Mouse (Mus musculus) heart, adult 2 months (tissue): ENCODE measurements around the gene Spsb1. TPM values are rescaled to one million over a fixed set of nuclear protein-coding genes. Genes with fewer than 3 reads are reported as not detected.

ENCODE experiments used
- DNase-seq, 2 experiments: peaks; one replicate each; pipeline ENCODE4 v3.0.0; 2021
- H3K27ac ChIP-seq: fragments of 200-600 bp; 2 replicates; pipeline ENCODE4 v1.8.1; 2022
- H3K27me3 ChIP-seq: fragments of 200-500 bp; 2 replicates; pipeline ENCODE4 v1.6.1; 2012; ENCODE audit warnings: mild to moderate bottlenecking, low read length, inconsistent platforms, mixed read lengths; ENCODE audit not compliant: control insufficient read depth, insufficient read depth
- H3K36me3 ChIP-seq: fragments of 200-500 bp; 2 replicates; pipeline ENCODE4 v1.6.1; 2012; ENCODE audit warnings: low read length, inconsistent platforms; ENCODE audit not compliant: control insufficient read depth, insufficient read depth
- H3K4me1 ChIP-seq: fragments of 200-500 bp; 2 replicates; pipeline ENCODE4 v1.6.1; 2011; ENCODE audit warnings: low read length; ENCODE audit not compliant: control insufficient read depth, insufficient read depth
- H3K4me3 ChIP-seq: fragments of 200-600 bp; 2 replicates; pipeline ENCODE4 v1.8.1; 2022
- H3K79me2 ChIP-seq: fragments of 200-500 bp; replicated peaks from 2 replicates; pipeline ENCODE4 v1.6.1; 2012; ENCODE audit warnings: mild to moderate bottlenecking, inconsistent platforms, low read length, moderate library complexity, mixed read lengths; ENCODE audit not compliant: control insufficient read depth, insufficient read depth
- H3K9ac ChIP-seq: fragments of 200-500 bp; 2 replicates; pipeline ENCODE4 v1.6.1; 2012; ENCODE audit warnings: low read depth, mild to moderate bottlenecking, control low read depth, inconsistent platforms, low read length, mixed read lengths
- CTCF ChIP-seq: fragments of 200-600 bp; IDR thresholded peaks from 2 replicates; pipeline ENCODE4 v1.8.1; 2022; ENCODE audit warnings: antibody characterized with exemption, mild to moderate bottlenecking, moderate library complexity
- EP300 ChIP-seq: fragments of 200-500 bp; IDR thresholded peaks from 2 replicates; pipeline ENCODE4 v1.6.1; 2011; ENCODE audit warnings: low read depth, low read length, control low read depth; ENCODE audit not compliant: insufficient read depth
- POLR2A ChIP-seq: fragments of 200-500 bp; IDR thresholded peaks from 2 replicates; pipeline ENCODE4 v1.6.1; 2011; ENCODE audit warnings: mild to moderate bottlenecking, low read depth, low read length, control low read depth; ENCODE audit not compliant: insufficient read depth
- WGBS: fragments of 180-500 bp; shearing (Covaris S2); methylation state at CpG from one replicate; pipeline ENCODE4 v1.1.7; 2018; 5-methylcytosine and 5-hydroxymethylcytosine counted together
- intact Hi-C: fragments of 180-260 bp; cut with DNase I; formaldehyde crosslinking; loops from one replicate; pipeline ENCODE4 v1.15.1; 2025
- polyA plus RNA-seq: library from polyadenylated mRNA; depleted of rRNA; stranded (reverse); fragments of >200 nt; gene quantifications from 2 replicates; pipeline ENCODE4 v1.2.3, GENCODE M21; 2012
- total RNA-seq, 2 experiments: library from RNA; stranded (reverse); gene quantifications; 2 replicates each; pipeline ENCODE4 v1.2.3; 2021

Spsb1 gene
- total and polyA plus RNA-seq, 3 experiments, result 28.3 to 35.3 (median 32.2) TPM

DNA sequence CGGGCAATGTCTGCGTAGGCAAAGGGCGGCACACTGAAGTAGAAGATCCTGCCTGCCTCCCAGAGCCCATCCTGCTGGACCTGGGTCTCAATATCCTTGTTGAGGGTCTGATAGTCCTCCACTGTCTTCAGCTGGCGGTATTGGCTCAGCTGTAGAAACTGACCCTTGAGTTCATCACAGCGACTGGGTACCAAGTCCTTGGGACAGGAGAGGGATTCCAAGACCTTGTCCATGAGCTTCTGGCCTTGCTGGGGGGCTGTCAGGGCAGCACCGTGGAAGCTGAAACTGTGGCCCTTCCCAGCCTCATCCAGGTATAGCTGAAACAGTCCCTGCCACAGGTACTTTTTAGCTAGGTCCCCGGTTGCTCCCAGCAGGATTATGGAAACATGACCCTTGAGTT lies 41.1 kb upstream of the Spsb1 start:
- peaks cover 21% of the 10 kb centered on the region for H3K4me1 ChIP-seq
- no peaks in the 10 kb centered on the region for H3K79me2 ChIP-seq
- H3K27ac ChIP-seq, result peak overlapping the region; percentile 26
- no peak for TF ChIP-seq POLR2A
- no peak overlapping the region for H3K9ac ChIP-seq
- intact Hi-C loops, result no loop called here
- peak in 1 of 2 experiments; percentile 6 for DNase-seq
- H3K27me3 ChIP-seq, result no peaks in the 10 kb centered on the region
- WGBS, result 93% methylated on average over 7 of the region's 7 CpGs
- H3K4me3 ChIP-seq, result no peak overlapping the region
- H3K36me3 ChIP-seq, result no peaks in the 10 kb centered on the region; the same call in 1 of the 2 replicates

DNA sequence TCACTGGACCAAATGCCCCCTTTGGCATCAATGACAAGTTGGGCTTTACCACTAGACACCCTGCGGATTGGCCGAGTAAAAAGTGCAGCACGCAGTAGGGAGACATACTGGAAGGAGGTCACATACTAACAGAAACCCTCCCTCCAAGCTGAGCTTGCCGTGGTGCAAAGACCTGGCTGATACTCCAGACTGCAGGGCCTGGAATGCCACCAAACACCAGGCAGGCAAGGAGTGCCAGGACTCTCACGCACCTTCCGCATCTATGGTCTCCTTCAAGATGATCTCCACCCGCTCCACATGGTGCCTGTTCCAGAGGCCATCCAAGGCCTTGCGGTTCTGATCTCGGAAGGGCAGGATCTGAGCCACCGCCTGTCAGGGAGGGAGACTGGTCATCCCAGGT lies 39.4 kb upstream of the Spsb1 start:
- DNase-seq, result peak in 1 of 2 experiments; percentile 11
- no peak for TF ChIP-seq EP300
- TF ChIP-seq POLR2A, result no peak
- no peak for TF ChIP-seq CTCF
- no peak overlapping the region for H3K4me3 ChIP-seq
- no peaks in the 10 kb centered on the region for H3K27me3 ChIP-seq
- WGBS, result 82% methylated on average over 10 of the region's 10 CpGs
- H3K9ac ChIP-seq, result no peak overlapping the region
- no peaks in the 10 kb centered on the region for H3K79me2 ChIP-seq
- H3K27ac ChIP-seq, result no peak overlapping the region
- intact Hi-C loops, result no loop called here
- peaks cover 16% of the 10 kb centered on the region for H3K4me1 ChIP-seq
- no peaks in the 10 kb centered on the region; the same call in 1 of the 2 replicates for H3K36me3 ChIP-seq

DNA sequence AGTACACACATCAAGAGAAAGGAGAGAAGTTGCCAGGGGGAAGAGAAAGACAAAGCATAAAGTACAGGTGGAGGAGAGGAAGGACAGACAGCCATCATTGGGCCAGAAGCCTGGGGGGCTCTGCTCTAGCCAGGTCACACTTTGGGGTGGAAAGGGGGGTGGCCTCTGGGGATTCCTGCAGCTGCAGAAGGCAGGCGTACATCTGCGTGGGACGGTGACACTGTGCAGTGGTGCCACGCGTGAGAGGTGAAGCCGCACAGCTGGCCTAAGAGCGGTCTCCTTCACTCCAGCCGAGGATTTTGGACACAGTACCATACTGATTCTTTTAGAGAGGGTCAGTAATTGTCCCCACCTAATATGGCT lies 37.8 kb upstream of the Spsb1 start:
- intact Hi-C loops, result no loop called here
- no peaks in the 10 kb centered on the region for H3K36me3 ChIP-seq
- no peak for TF ChIP-seq POLR2A
- no peak for TF ChIP-seq CTCF
- TF ChIP-seq EP300, result no peak
- H3K27me3 ChIP-seq, result no peaks in the 10 kb centered on the region
- peaks cover 16% of the 10 kb centered on the region for H3K4me1 ChIP-seq
- no peak for DNase-seq
- H3K9ac ChIP-seq, result no peak overlapping the region
- 89% methylated on average over 8 of the region's 8 CpGs for WGBS
- no peaks in the 10 kb centered on the region for H3K79me2 ChIP-seq
- no peak overlapping the region for H3K4me3 ChIP-seq
- H3K27ac ChIP-seq, result no peak overlapping the region

DNA sequence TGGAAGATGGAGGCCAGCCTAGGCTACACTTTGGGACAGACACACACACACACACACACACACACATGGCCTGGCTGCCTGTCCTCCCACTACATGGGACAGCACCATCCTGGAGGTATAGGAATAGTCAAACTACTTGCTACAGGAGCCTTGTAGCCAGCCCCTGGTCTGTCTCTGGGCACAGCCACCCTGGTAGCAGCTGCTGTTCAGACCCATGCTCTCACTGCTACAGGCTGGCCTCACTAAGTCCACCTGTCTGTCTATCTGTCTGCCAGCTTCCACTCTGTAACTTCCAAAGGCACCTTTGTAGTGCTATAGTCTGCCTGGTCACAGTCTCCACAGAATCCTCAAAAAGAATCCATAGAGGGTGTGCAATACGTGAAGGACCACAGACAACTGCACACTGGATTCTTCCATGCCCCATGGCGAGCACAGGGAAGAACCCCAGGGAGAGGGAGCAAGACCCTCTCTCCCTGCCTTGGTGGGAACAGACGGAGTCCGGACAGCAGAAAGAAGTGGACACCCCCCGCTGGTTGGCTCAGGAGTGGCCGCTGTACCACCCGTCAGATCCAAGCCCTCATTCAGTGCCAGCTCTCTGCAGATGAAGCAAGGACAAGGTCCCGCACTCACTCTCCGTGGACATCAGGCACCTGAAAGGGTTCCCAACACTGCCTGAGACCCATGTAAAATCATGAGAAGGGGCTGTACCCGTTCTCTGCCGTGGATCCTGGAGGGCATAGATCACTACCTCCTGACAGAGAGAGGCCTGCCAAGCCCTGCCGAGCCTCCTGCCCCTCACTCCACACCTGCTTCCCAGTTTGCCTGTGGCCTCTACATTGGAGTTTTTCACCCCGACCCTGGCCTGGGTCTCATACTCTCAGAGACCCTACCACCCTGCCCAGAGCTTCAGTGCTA lies 37.2 kb upstream of the Spsb1 start:
- intact Hi-C loops, result loop anchor here (2.0 kb wide), 1 partner anchor 15 kb away; no protein-coding TSS in a partner anchor
- Histone ChIP-seq H3K36me3 (no peaks in the 10 kb centered on the region), H3K27ac (no peak overlapping the region), H3K27me3 (no peaks in the 10 kb centered on the region), H3K4me1 (peaks cover 16% of the 10 kb centered on the region), H3K79me2 (no peaks in the 10 kb centered on the region), H3K4me3 (no peak overlapping the region), H3K9ac (no peak overlapping the region)
- peak; percentile 4 to 25 for DNase-seq
- TF ChIP-seq CTCF, result no peak
- no peak for TF ChIP-seq EP300
- no peak for TF ChIP-seq POLR2A
- 89% methylated on average over 13 of the region's 13 CpGs for WGBS

DNA sequence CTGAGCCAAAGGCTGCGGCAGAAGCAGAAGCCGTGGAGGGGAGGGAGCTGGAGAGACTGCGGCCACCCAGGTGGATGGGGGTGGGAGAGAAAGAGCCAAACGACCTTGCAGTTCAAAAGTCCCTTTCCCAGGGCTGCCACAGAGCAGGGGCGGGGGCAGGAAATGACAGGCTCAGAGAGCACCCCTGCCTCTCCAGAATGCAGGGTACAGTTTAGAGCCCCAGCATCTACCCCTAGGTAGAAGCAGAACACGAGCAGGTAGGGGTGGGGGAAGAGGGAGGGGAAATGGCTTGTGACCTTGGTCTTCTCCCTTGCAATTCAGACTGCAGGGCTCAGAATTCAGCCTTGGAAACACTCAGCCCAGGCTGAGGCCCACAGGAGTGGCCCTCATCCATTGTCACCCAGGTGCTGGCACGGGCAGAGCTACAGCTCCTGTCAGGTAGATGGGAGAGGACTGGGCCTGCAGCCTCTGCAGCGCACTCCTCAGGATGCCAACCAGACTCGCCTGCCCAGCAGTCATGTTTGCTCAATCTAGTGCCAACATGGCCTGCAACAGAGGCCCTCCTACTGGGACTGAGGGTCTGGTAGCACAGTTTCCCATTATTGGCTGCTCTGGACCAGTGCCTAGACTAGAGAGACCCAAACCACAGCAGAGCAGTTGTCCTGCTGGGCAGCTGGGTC lies 36.3 kb upstream of the Spsb1 start:
- Histone ChIP-seq H3K27ac (peak overlapping the region; percentile 67; the same call in 1 of the 2 replicates), H3K36me3 (no peaks in the 10 kb centered on the region), H3K4me1 (peaks cover 10% of the 10 kb centered on the region), H3K4me3 (no peak overlapping the region), H3K27me3 (no peaks in the 10 kb centered on the region), H3K79me2 (no peaks in the 10 kb centered on the region), H3K9ac (peak overlapping the region; percentile 2; the same call in 1 of the 2 replicates)
- intact Hi-C loops, result loop anchor here (2.0 kb wide), 1 partner anchor 16 kb away; no protein-coding TSS in a partner anchor
- no peak for TF ChIP-seq POLR2A
- 58% methylated on average over 9 of the region's 9 CpGs for WGBS
- no peak for DNase-seq
